Mouse (Mus musculus) monocyte, adult 2 months (primary cell): ENCODE results near the gene Morf4l1.
A peak's percentile ranks its signal among the peaks of the same experiment; 100 is the strongest.
"Not testable (repeated sequence)": the region's sequence is repeated elsewhere in the genome, so short reads cannot be mapped to it uniquely, and the experiment has no call there.

Experiments used
- DNase-seq, 2 experiments: peaks; one replicate each; pipeline ENCODE4 v3.0.0; 2022; ENCODE audit warnings: low spot score in 2 of 2, low read depth in 1 of 2

Morf4l1 gene

DNA sequence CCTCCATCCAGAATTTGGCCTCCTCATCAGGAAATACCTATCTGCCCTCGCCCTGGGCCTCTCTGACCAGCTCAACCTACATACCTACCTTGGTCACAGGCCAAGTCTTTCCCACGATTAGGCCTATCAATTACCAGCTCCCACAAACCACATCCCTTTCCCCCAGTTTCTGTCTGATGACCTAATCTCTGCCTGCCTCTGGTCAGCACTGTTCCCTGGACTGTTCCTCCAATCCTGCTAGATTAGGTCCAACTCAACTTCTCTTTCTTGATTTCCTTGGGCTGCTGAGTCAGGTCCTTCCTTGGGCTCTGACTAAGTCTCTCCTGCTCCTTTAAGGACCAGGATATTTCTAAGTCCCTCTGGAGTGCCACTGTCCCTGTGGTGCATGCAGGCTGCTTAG lies 47.2 kb downstream of the Morf4l1 start:
- no peak for DNase-seq

DNA sequence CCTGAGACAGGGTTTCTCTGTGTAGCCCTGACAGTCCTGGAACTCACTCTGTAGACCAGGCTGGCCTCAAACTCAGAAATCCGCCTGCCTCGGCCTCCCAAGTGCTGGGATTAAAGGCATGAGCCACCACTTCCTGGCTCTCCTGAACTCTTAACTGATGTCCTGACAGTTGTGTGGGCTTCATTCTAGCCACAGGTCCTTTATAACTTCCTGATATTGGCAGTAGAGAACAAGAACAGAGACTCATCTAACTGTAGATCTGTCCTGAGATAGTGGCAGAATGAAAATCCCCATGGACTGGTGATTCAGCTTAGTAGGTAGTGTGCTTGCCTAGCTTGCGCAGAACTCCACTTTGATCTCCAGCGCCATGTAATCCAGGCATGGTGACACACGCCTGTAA lies 53.6 kb downstream of the Morf4l1 start:
- not testable (repeated sequence) for DNase-seq

DNA sequence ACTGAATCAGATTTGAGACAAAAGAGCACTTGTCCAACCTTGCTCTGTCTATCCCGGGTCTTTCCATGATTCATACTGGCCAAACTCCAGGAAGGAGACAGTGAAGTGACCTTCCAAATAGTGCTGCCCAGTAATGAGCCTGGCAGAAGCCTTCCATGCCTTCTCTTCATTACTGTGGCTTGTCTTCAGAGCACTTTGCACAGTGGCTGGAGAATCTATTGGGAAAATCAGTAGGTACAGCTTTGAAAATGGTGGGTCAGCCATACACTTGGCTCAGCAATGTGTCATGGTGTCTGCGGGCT lies 54.0 kb downstream of the Morf4l1 start:
- no peak for DNase-seq

DNA sequence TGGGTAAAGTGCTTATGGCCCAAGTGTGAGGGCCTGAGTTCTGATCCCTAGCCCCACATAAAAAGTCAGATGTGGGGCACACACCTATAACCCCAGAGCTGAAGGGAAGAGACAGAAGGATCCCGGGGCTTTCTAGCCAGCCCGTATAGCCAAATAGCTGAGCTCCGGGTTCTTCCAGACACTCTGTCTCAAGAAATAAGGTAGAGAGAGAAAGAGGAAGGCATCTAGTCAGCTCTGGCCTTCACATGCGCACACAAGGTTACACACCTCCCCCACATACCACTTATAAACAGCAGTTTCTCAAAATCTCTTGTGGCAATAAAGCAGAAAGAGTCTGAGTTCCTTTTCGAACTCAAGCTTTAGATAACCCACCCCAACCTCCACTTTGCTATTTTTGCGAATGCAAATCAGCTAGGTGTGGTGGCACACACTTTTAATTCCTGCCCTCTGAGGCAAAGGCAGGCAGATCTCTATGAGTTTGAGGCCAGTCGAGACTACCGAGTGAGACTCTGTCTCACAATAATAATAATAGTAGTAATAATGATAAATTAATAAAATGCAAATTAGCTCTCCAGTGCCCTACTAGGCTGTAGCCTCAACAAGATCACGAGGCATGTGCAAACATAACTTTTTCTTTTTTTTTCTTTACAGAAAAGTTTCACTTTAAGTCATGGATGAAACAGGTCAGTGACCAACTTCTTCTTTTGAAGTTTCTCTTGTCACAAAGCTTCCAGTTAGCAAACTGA lies 54.6 kb downstream of the Morf4l1 start:
- peak in 1 of 2 experiments; percentile 26 for DNase-seq

DNA sequence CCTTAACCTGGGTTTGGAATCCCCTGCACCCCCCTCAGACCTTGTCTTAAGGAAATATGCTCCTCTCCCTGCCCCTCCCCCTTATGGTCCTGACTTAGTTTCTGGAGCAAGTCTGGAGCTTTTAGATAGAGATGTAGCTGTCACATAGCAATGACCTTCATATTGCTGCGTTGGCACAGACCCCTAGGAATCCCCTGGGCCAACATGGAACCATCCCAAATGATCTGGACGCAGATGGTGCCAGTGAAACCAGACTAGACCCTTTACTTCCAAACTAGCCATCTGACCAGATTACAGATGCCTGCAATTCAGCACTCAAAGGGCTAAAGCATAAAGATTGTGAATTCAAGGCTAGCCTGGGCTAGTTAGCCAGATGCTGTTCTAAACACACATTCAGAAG lies 57.9 kb downstream of the Morf4l1 start:
- DNase-seq, result no peak

DNA sequence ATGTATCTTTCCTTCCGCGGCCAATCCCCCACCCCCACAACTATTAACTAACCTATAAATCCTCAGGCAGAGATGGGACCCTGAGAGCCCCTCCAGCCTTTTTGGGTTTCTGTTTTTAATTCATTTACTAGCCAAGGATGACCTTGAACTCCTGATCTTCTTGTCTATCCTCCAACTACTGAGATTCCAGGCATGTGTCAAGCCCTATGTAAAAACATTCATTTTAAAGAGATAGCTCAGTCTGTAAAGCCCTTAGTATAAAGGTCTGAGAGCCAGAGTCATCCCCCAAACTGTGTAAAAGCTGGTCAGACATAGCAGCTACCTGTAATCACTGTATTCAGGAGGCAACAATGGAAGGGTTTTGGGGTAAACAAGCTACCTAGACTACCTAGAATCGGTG lies 58.7 kb downstream of the Morf4l1 start:
- DNase-seq, result no peak

DNA sequence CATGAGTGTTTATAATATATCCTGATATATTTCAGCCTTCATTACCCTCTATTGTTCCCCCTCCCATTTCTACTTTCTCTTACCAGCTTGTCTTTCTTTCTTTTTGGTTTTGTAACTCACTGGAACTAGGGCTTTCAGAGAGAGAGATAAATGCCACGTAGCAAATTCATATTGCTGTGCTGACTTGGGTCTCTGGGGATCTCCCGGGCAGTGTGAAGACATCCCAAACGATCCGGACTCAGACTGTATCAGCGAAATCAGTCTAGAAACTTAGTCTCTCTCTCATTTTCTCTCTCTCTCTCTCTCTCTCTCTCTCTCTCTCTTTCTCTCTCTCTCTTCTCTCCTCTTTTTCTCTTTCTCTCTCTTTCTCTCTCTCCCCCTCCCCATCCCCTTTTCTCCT lies 59.2 kb downstream of the Morf4l1 start:
- DNase-seq, result no peak

DNA sequence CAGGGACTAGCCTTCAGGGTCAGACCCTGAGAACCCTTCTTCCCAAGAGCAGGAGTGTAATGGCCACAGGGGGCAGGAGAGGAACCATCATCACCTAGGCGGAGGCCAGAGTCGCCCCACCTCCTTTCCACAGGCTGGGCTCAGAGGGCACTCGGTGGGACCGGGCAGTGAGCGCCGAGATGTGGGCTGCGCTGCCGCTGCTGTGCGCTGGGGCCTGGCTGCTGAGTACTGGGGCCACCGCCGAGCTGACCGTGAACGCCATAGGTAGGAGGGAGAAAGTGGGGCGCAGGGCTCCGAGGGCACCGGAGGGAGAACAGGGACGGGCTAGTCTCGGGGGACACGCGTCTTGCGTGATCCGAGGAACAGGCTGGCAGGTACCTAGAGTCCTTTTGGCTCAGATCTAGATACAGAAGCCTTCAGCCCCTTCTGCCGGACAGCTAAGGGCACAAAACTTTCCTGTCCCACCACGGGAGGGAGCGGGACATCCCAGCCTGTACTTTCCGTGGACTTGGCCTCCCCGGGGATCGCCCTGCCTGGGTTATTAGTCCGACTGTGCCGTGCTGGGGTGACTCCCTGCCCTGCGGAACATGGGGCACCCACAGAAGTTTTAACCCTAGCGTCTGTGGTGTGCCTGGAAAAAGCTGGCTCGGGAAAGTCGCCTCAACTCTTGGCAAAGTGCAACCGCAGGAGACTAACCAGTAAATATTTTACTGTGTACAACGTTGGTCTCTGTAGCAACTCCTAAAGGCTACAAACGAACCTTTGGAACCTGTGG lies 60.0 kb downstream of the Morf4l1 start:
- DNase-seq, result peak; percentile 45 to 68

DNA sequence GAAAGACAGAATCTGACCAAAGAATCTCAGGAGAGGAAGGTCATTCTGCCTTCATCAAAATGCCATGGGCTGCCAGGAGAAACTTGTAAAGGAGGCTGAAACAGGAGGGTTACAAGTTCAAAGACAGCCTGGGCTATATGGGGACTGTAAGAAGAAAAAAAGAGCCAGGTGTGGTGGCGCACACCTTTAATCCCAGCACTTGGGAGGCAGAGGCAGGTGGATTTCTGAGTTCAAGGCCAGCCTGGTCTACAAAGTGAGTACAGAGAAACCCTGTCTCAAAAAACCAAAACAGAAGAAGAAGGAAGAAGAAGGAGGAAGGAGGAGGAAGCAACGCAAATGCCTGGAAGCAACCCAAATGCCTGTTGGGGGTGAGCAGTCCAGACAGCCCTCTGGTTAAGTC lies 60.7 kb downstream of the Morf4l1 start, which contains the start of gene Ctsh:
Gene Ctsh (plus strand): TSS at position 301 of the 400 bp plus-strand sequence.
- DNase-seq, result no peak

DNA sequence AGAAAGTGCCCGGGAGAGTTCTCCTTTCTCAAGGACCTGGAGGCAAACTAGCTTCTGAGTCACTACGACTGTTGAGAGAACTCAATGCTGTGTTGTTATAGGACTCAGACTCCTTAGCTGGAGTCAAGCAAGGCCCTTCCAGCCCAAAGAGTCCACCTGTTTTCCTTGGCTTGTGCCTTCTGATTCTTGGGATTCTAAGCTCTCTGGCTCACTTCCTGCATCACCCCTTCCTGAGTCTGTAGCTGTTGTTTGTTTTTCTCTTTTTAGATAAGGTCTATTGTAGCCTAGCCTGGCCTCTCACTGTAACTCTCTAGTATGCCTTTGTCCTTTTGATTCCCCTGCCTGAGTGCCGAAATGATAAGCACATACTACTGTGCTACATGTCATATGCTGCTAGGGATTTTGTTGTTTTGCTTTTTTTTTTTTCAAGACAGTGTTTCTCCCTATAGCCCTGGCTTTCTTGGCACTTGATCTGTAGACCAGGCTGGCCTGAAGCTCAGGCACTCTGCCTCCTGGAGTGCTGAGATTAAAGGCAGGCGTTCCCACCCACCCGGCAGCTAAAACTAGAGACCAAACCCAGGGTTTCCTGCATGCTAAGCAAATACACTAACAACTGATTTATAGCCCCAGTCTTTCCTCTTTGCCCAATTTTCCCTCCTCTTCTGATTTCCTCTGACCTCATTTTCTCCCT lies 66.5 kb downstream of the Morf4l1 start:
- DNase-seq, result no peak

DNA sequence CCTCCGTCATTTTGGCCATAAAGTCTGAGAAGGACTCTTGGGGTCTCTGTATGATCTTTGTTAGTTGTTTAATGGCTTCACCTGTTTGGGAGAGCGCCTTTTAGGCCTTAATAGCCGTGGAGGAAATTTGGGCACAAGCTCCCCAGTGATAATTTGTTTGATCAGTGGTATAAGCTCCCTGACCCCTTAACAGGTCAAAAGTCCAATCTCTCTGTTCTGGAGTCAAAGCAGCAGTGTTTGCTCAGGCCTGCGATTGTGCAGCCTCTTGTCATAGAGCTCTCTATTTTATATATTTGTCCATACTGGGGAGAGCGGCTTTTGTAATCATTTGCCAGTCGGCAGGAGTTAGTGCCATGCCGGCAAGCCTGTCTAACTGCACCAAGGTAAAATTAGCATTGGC lies 69.4 kb downstream of the Morf4l1 start:
- no peak for DNase-seq

DNA sequence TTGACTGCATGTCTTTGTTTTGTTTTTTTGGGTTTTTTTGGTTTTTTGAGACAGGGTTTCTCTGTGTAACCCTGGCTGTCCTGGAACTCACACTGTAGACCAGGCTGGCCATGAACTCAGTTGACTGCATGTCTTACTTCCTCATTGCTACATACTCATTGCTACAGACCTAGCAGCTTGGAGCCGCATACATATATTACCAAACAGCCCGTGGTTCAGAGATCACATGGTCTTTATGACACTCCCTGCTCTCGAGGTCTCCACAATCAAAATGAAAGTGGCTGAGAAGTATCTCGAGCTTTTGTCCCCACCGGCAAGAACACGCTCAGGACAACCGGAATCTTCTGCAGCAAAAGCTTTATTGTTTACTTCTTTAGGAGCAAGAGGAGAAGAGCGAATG lies 71.7 kb downstream of the Morf4l1 start:
- peak; percentile 54 to 56 for DNase-seq
